Mouse (Mus musculus): Measurements from ENCODE around the gene Tshb. TPM values are rescaled to one million over a fixed set of nuclear protein-coding genes. Genes with fewer than 3 reads are reported as not detected.

Gene Tshb
- polyA plus RNA-seq (2014; fragmentation: Nextera tagmentation; extraction: Ambion mirVana): 0.04 and 0.15 TPM in 2 replicates

GRCm38 (mm10) chr3:102782618-102783017, at the start of gene Tshb:
Gene Tshb (minus strand): TSS chr3:102782718.
- Histone ChIP-seq H3K36me3 (replicated peaks; ENCODE audit: control insufficient read depth, insufficient read depth, low read depth, low read length) (no peaks in the 10 kb centered on the region), H3K9me3 (replicated peaks; ENCODE audit: control insufficient read depth, low read length) (no peaks in the 10 kb centered on the region), H3K4me1 (ENCODE audit: control insufficient read depth, insufficient read depth, low read length) (no peaks in the 10 kb centered on the region), H3K4me2 (ENCODE audit: low read depth, low read length) (no peak within 1 kb of the TSS), H3K27me3 (ENCODE audit: control insufficient read depth, insufficient read depth, low read length) (no peaks in the 10 kb centered on the region), H3K4me3 (ENCODE audit: low read depth, low read length) (no peak within 1 kb of the TSS), H3K27ac (replicated peaks; ENCODE audit: low read depth, low read length) (no peak within 1 kb of the TSS), H3K9ac (replicated peaks; ENCODE audit: low read length) (no peak within 1 kb of the TSS)
- 76% methylated on average over 2 of the region's 2 CpGs for WGBS
- ATAC-seq (replicated peaks; ENCODE audit: insufficient number of reproducible peaks, low FRiP score, low TSS enrichment, low read depth): no peak
- no peak for DNase-seq (ENCODE audit: low spot score)

GRCm38 (mm10) chr3:102803937-102804336, 21.4 kb upstream of the Tshb start:
- Histone ChIP-seq H3K4me3 (ENCODE audit: low read depth, low read length) (no peak overlapping the region), H3K9ac (replicated peaks; ENCODE audit: low read length) (no peak overlapping the region), H3K27ac (replicated peaks; ENCODE audit: low read depth, low read length) (no peak overlapping the region), H3K4me2 (ENCODE audit: low read depth, low read length) (no peak overlapping the region), H3K36me3 (replicated peaks; ENCODE audit: control insufficient read depth, insufficient read depth, low read depth, low read length) (no peaks in the 10 kb centered on the region), H3K9me3 (replicated peaks; ENCODE audit: control insufficient read depth, low read length) (no peaks in the 10 kb centered on the region), H3K27me3 (ENCODE audit: control insufficient read depth, insufficient read depth, low read length) (no peaks in the 10 kb centered on the region), H3K4me1 (ENCODE audit: control insufficient read depth, insufficient read depth, low read length) (no peaks in the 10 kb centered on the region)
- ATAC-seq (replicated peaks; ENCODE audit: insufficient number of reproducible peaks, low FRiP score, low TSS enrichment, low read depth): no peak
- DNase-seq (ENCODE audit: low spot score): peak; percentile 87
- WGBS: 11% methylated on average over 3 of the region's 3 CpGs

- no peak for DNase-seq (ENCODE audit: low spot score)
- Histone ChIP-seq H3K4me1 (ENCODE audit: control insufficient read depth, insufficient read depth, low read length) (no peaks in the 10 kb centered on the region), H3K9me3 (replicated peaks; ENCODE audit: control insufficient read depth, low read length) (no peaks in the 10 kb centered on the region), H3K4me3 (ENCODE audit: low read depth, low read length) (no peak overlapping the region), H3K27ac (replicated peaks; ENCODE audit: low read depth, low read length) (no peak overlapping the region), H3K36me3 (replicated peaks; ENCODE audit: control insufficient read depth, insufficient read depth, low read depth, low read length) (no peaks in the 10 kb centered on the region), H3K27me3 (ENCODE audit: control insufficient read depth, insufficient read depth, low read length) (no peaks in the 10 kb centered on the region), H3K4me2 (ENCODE audit: low read depth, low read length) (no peak overlapping the region), H3K9ac (replicated peaks; ENCODE audit: low read length) (no peak overlapping the region)
- 42% methylated on average over 4 of the region's 4 CpGs for WGBS
- ATAC-seq (replicated peaks; ENCODE audit: insufficient number of reproducible peaks, low FRiP score, low TSS enrichment, low read depth): no peak
Measured at GRCm38 (mm10) chr3:102787369-102787768, 4.9 kb upstream of the Tshb start.

- H3K27ac ChIP-seq (replicated peaks; ENCODE audit: low read depth, low read length): no peak overlapping the region
- no peaks in the 10 kb centered on the region for H3K9me3 ChIP-seq (replicated peaks; ENCODE audit: control insufficient read depth, low read length)
- no peaks in the 10 kb centered on the region for H3K27me3 ChIP-seq (ENCODE audit: control insufficient read depth, insufficient read depth, low read length)
- no peaks in the 10 kb centered on the region for H3K36me3 ChIP-seq (replicated peaks; ENCODE audit: control insufficient read depth, insufficient read depth, low read depth, low read length)
- ATAC-seq (replicated peaks; ENCODE audit: insufficient number of reproducible peaks, low FRiP score, low TSS enrichment, low read depth) (no peak), DNase-seq (ENCODE audit: low spot score) (no peak)
- H3K4me1 ChIP-seq (ENCODE audit: control insufficient read depth, insufficient read depth, low read length): no peaks in the 10 kb centered on the region
- H3K4me3 ChIP-seq (ENCODE audit: low read depth, low read length): no peak overlapping the region
- H3K9ac ChIP-seq (replicated peaks; ENCODE audit: low read length): no peak overlapping the region
- H3K4me2 ChIP-seq (ENCODE audit: low read depth, low read length): no peak overlapping the region
- WGBS: 82% methylated on average over 4 of the region's 4 CpGs
Measured at GRCm38 (mm10) chr3:102773018-102773417, 9.5 kb downstream of the Tshb start.

- DNase-seq (ENCODE audit: low spot score) (no peak), ATAC-seq (replicated peaks; ENCODE audit: insufficient number of reproducible peaks, low FRiP score, low TSS enrichment, low read depth) (no peak)
- no peak overlapping the region for H3K4me3 ChIP-seq (ENCODE audit: low read depth, low read length)
- H3K27ac ChIP-seq (replicated peaks; ENCODE audit: low read depth, low read length): no peak overlapping the region
- H3K4me1 ChIP-seq (ENCODE audit: control insufficient read depth, insufficient read depth, low read length): no peaks in the 10 kb centered on the region
- no peaks in the 10 kb centered on the region for H3K36me3 ChIP-seq (replicated peaks; ENCODE audit: control insufficient read depth, insufficient read depth, low read depth, low read length)
- no peaks in the 10 kb centered on the region for H3K9me3 ChIP-seq (replicated peaks; ENCODE audit: control insufficient read depth, low read length)
- H3K9ac ChIP-seq (replicated peaks; ENCODE audit: low read length): no peak overlapping the region
- no peak overlapping the region for H3K4me2 ChIP-seq (ENCODE audit: low read depth, low read length)
- 65% methylated on average over 7 of the region's 7 CpGs for WGBS
- H3K27me3 ChIP-seq (ENCODE audit: control insufficient read depth, insufficient read depth, low read length): no peaks in the 10 kb centered on the region
Measured at GRCm38 (mm10) chr3:102764850-102765249, 17.7 kb downstream of the Tshb start.

GRCm38 (mm10) chr3:102763713-102764400, 18.7 kb downstream of the Tshb start:
- H3K27me3 ChIP-seq (ENCODE audit: control insufficient read depth, insufficient read depth, low read length): no peaks in the 10 kb centered on the region
- H3K36me3 ChIP-seq (replicated peaks; ENCODE audit: control insufficient read depth, insufficient read depth, low read depth, low read length): no peaks in the 10 kb centered on the region; the same call in 1 of the 2 replicates
- H3K4me3 ChIP-seq (ENCODE audit: low read depth, low read length): no peak overlapping the region
- H3K27ac ChIP-seq (replicated peaks; ENCODE audit: low read depth, low read length): no peak overlapping the region
- no peaks in the 10 kb centered on the region for H3K9me3 ChIP-seq (replicated peaks; ENCODE audit: control insufficient read depth, low read length)
- 45% methylated on average over 10 of the region's 10 CpGs for WGBS
- DNase-seq (ENCODE audit: low spot score): no peak
- ATAC-seq (replicated peaks; ENCODE audit: insufficient number of reproducible peaks, low FRiP score, low TSS enrichment, low read depth): no peak
- no peaks in the 10 kb centered on the region for H3K4me1 ChIP-seq (ENCODE audit: control insufficient read depth, insufficient read depth, low read length)
- H3K9ac ChIP-seq (replicated peaks; ENCODE audit: low read length): no peak overlapping the region
- H3K4me2 ChIP-seq (ENCODE audit: low read depth, low read length): no peak overlapping the region

GRCm38 (mm10) chr3:102762388-102762787, 20.1 kb downstream of the Tshb start:
- Histone ChIP-seq H3K4me3 (ENCODE audit: low read depth, low read length) (no peak overlapping the region), H3K36me3 (replicated peaks; ENCODE audit: control insufficient read depth, insufficient read depth, low read depth, low read length) (no peaks in the 10 kb centered on the region; the same call in 1 of the 2 replicates), H3K4me1 (ENCODE audit: control insufficient read depth, insufficient read depth, low read length) (no peaks in the 10 kb centered on the region)

GRCm38 (mm10) chr3:102760236-102760635, 22.3 kb downstream of the Tshb start:
- H3K9me3 ChIP-seq (replicated peaks; ENCODE audit: control insufficient read depth, low read length): no peaks in the 10 kb centered on the region
- ATAC-seq (replicated peaks; ENCODE audit: insufficient number of reproducible peaks, low FRiP score, low TSS enrichment, low read depth) (no peak), DNase-seq (ENCODE audit: low spot score) (no peak)
- H3K36me3 ChIP-seq (replicated peaks; ENCODE audit: control insufficient read depth, insufficient read depth, low read depth, low read length): no peaks in the 10 kb centered on the region; the same call in 1 of the 2 replicates
- H3K4me3 ChIP-seq (ENCODE audit: low read depth, low read length): no peak overlapping the region
- H3K4me1 ChIP-seq (ENCODE audit: control insufficient read depth, insufficient read depth, low read length): no peaks in the 10 kb centered on the region
- no peak overlapping the region for H3K4me2 ChIP-seq (ENCODE audit: low read depth, low read length)
- H3K27ac ChIP-seq (replicated peaks; ENCODE audit: low read depth, low read length): no peak overlapping the region
- H3K9ac ChIP-seq (replicated peaks; ENCODE audit: low read length): no peak overlapping the region
- H3K27me3 ChIP-seq (ENCODE audit: control insufficient read depth, insufficient read depth, low read length): no peaks in the 10 kb centered on the region
- WGBS: 58% methylated on average over 3 of the region's 3 CpGs

More at GRCm38 (mm10) chr3:102762388-102762787, 20.1 kb downstream of the Tshb start:
- H3K27me3 ChIP-seq (ENCODE audit: control insufficient read depth, insufficient read depth, low read length): no peaks in the 10 kb centered on the region
- no peak overlapping the region for H3K4me2 ChIP-seq (ENCODE audit: low read depth, low read length)
- no peak overlapping the region for H3K27ac ChIP-seq (replicated peaks; ENCODE audit: low read depth, low read length)
- DNase-seq (ENCODE audit: low spot score) (no peak), ATAC-seq (replicated peaks; ENCODE audit: insufficient number of reproducible peaks, low FRiP score, low TSS enrichment, low read depth) (no peak)
- WGBS: 41% methylated on average over 3 of the region's 3 CpGs
- no peak overlapping the region for H3K9ac ChIP-seq (replicated peaks; ENCODE audit: low read length)
- no peaks in the 10 kb centered on the region for H3K9me3 ChIP-seq (replicated peaks; ENCODE audit: control insufficient read depth, low read length)

Measured in embryonic facial prominence, embryonic 11.5 days (tissue).